In genomic region chr19:3692414-3693145, GRCm38 (mm10) we compare ENCODE assay signal across 14 mouse cellular contexts. TPM values are rescaled to one million over a fixed set of nuclear protein-coding genes. Genes with fewer than 3 reads are reported as not detected.
DNase-seq lines count a peak whose midpoint lies in the region.
"Had no signal": no experiment of that assay in that cellular context is flagged by ENCODE, and none has a peak within 500 bp of the region (broad histone marks: within the 10 kb centered on the region; RNA-seq: fewer than 3 reads in every experiment).

No protein-coding gene starts in this region.

- DNase-seq in adrenal gland, postnatal 36 days, result peak; percentile 51 to 66
- no peak for DNase-seq in adrenal gland, postnatal 4 days (ENCODE audit: low spot score in 2 of 2)
- DNase-seq in lung, postnatal 36 days, result peak; percentile 21
- DNase-seq in lung, adult 18-20 months, result no peak
- peak; percentile 67 for DNase-seq in brain, adult 2 months (ENCODE audit: low read depth, low spot score)
- peak; percentile 38 for DNase-seq in yolk sac, embryonic 10.5 days (ENCODE audit: low spot score)
- DNase-seq in kidney, postnatal 14 days, result no peak
- DNase-seq in layer of hippocampus, postnatal 10 days (ENCODE audit: low spot score in 2 of 2), result no peak
- DNase-seq: forebrain, postnatal 0 days; gastrocnemius, adult 2 months; heart, adult 11 months; liver, embryonic 13.5 days; spleen, adult 18-20 months; thymus, adult 2 months had no signal

RNA-seq across cellular contexts. Expression of gene Lrp5, which starts 6.2 kb away (rescaled TPM):
- 100 to 1,000 TPM in 1 of 2 experiments, 10 to 100 TPM in 1; 95.6 to 154 TPM for total RNA-seq in adrenal gland, postnatal 36 days (2021)
- total RNA-seq in adrenal gland, postnatal 4 days (2021), result 100 to 1,000 TPM; 109 to 117 TPM
- 10 to 100 TPM; 13.3 to 14.3 TPM for total RNA-seq in layer of hippocampus, postnatal 10 days (2021)

RNA-seq across cellular contexts. Expression of gene 1810055G02Rik, which starts 15.5 kb away (rescaled TPM):
- total RNA-seq in adrenal gland, postnatal 36 days (2021), result 10 to 100 TPM; 28.1 to 43.2 TPM
- total RNA-seq in adrenal gland, postnatal 4 days (2021), result 10 to 100 TPM; 23.7 to 23.9 TPM
- 10 to 100 TPM; 25.4 to 39.3 TPM for total RNA-seq in layer of hippocampus, postnatal 10 days (2021)

Comparison
In these comparisons a context has a peak if more than half of its experiments do, and no peak if none do; other contexts are left out.
1. DNase-seq: peak in adrenal gland, postnatal 36 days (2 of 2), lung, postnatal 36 days (single experiment), brain, adult 2 months (single experiment) and yolk sac, embryonic 10.5 days (single experiment); none in adrenal gland, postnatal 4 days (0 of 2), lung, adult 18-20 months (0 of 2), kidney, postnatal 14 days (single experiment) and layer of hippocampus, postnatal 10 days (0 of 2).
2. RNA of gene Lrp5, which starts 6.2 kb away (total RNA-seq): 95.6 to 154 TPM in adrenal gland, postnatal 36 days and 109 to 117 TPM in adrenal gland, postnatal 4 days; 13.3 to 14.3 TPM in layer of hippocampus, postnatal 10 days; every median in the first group is over 4 times any median in the second.